Mouse (Mus musculus) limb, embryonic 12.5 days (tissue): ENCODE measurements around the gene Mrap2. TPM values are rescaled to one million over a fixed set of nuclear protein-coding genes. Genes with fewer than 3 reads are reported as not detected.
A peak's percentile ranks its signal among the peaks of the same experiment; 100 is the strongest.
"Not testable (repeated sequence)": the region's sequence is repeated elsewhere in the genome, so short reads cannot be mapped to it uniquely, and the experiment has no call there.

Source experiments
- ATAC-seq: fragments of 200-750 bp; cut with Nextera tagmentation; 2 replicates; pipeline ENCODE4 v1.8.0; 2017; ENCODE audit warnings: low read depth, moderate TSS enrichment; ENCODE audit not compliant: insufficient number of reproducible peaks, insufficient read depth, low FRiP score, low TSS enrichment
- H3K27ac ChIP-seq: fragments of 300-500 bp; sonication (generic); 2 replicates; pipeline ENCODE4 v1.5.1; 2016; ENCODE audit warnings: mild to moderate bottlenecking, moderate library complexity
- H3K27me3 ChIP-seq: fragments of 300-500 bp; sonication (generic); 2 replicates; pipeline ENCODE4 v1.6.1; 2016; ENCODE audit warnings: mild to moderate bottlenecking, moderate library complexity
- H3K36me3 ChIP-seq: fragments of 300-500 bp; sonication (generic); 2 replicates; pipeline ENCODE4 v1.6.1; 2016; ENCODE audit warnings: mild to moderate bottlenecking, moderate library complexity
- H3K4me1 ChIP-seq: fragments of 300-500 bp; sonication (generic); replicated peaks from 2 replicates; pipeline ENCODE4 v1.6.1; 2016
- H3K4me2 ChIP-seq: fragments of 300-500 bp; sonication (generic); 2 replicates; pipeline ENCODE4 v1.6.1; 2016; ENCODE audit warnings: mild to moderate bottlenecking, moderate library complexity
- H3K4me3 ChIP-seq: fragments of 300-500 bp; sonication (generic); replicated peaks from 2 replicates; pipeline ENCODE4 v1.5.1; 2016; ENCODE audit warnings: mild to moderate bottlenecking
- H3K9ac ChIP-seq: fragments of 300-500 bp; sonication (generic); replicated peaks from 2 replicates; pipeline ENCODE4 v1.6.1; 2016; ENCODE audit warnings: mild to moderate bottlenecking, moderate library complexity
- H3K9me3 ChIP-seq: fragments of 300-500 bp; sonication (generic); 2 replicates; pipeline ENCODE4 v1.6.1; 2016; ENCODE audit warnings: mild to moderate bottlenecking, moderate library complexity
- WGBS: fragments of 180-500 bp; shearing (Covaris S2); methylation state at CpG from one replicate; pipeline ENCODE4 v1.1.7; 2016; 5-methylcytosine and 5-hydroxymethylcytosine counted together
- polyA plus RNA-seq: library from polyadenylated mRNA; unstranded; fragments of >200 nt; fragmentation: Nextera tagmentation; extraction: Ambion mirVana; gene quantifications from 2 replicates; pipeline ENCODE4 v1.2.1, GENCODE M21; 2016

Mrap2 gene
- 0.14 and 0.27 TPM in 2 replicates for polyA plus RNA-seq

DNA sequence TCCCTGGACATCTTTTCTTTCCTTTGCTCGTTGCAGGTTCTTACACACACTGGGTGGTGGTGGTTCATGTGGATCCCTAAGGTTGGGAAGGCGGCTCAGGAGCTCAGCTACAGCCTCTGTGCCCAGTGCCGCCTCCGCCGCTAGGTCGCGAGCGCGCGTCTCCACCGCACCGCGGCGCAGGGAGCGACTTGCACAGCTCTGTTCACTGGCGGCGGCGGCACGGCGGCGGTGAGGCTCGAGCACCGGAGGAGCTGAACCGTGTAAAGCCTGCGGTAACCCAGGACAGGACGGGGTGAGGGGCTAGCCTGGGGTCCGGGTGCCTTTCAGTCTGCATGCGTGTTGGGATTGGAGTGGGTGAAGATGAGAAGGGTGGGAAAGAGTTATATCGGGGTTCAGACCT, at the start of gene Mrap2:
TSS of gene Mrap2 (plus strand) at position 201 of the 400 bp plus-strand sequence.
- Histone ChIP-seq H3K9me3 (no peaks in the 10 kb centered on the region), H3K27ac (no peak within 1 kb of the TSS), H3K27me3 (peaks cover 40% of the 10 kb centered on the region), H3K4me2 (peak within 1 kb of the TSS; percentile 63), H3K9ac (peak within 1 kb of the TSS; percentile 31; the same call in 1 of the 2 replicates), H3K4me1 (peaks cover 12% of the 10 kb centered on the region), H3K4me3 (peak within 1 kb of the TSS; percentile 37), H3K36me3 (no peaks in the 10 kb centered on the region)
- 1% methylated on average over 29 of the region's 29 CpGs for WGBS
- ATAC-seq, result peak; percentile 80

DNA sequence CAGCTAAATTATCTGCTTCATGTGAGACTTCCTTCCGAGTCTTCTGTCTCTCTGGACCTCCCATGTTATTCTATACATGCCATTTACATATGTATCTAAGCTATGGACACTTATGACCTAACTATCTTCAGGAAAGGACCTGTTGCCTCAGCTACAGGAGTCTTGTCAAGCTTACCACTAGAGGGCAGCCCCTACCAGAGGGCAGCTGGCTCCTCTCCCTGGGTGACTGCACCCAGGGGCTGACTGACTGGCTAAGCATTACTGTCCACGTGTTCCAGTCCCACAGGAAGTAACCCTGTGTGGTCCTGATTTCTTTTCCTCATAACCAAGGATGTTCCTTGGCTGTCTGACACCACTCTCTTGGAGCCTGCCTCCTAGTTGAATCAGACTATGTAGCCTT, 46.1 kb upstream of the Mrap2 start:
- Histone ChIP-seq H3K27me3 (no peaks in the 10 kb centered on the region), H3K4me2 (no peak overlapping the region), H3K36me3 (no peaks in the 10 kb centered on the region), H3K27ac (no peak overlapping the region), H3K4me1 (no peaks in the 10 kb centered on the region), H3K9ac (no peak overlapping the region), H3K4me3 (no peak overlapping the region), H3K9me3 (no peaks in the 10 kb centered on the region)
- 68% methylated on average over 2 of the region's 2 CpGs for WGBS
- no peak for ATAC-seq

DNA sequence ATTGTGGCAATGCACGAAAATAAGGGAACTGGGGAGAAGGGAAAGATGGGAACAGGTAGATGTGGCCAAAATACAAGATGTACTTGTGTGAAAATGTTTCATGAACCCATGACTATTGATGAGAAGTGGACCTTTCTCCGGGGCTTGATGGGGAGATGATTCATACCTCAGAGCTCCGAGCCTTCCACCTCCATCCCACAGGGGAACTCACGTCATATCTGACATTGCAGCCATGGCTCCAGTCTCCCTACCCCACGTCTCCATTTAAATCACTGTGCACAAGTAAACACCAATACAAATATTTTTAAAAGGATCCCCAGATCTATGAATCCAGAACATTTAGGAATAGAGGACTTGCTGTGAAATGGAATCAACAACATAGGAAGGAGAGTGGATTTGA, 29.1 kb upstream of the Mrap2 start:
- no peaks in the 10 kb centered on the region for H3K27me3 ChIP-seq
- H3K4me2 ChIP-seq, result no peak overlapping the region
- ATAC-seq, result no peak
- H3K9me3 ChIP-seq, result no peaks in the 10 kb centered on the region
- 87% methylated on average over 5 of the region's 5 CpGs for WGBS
- H3K4me1 ChIP-seq, result 0 out of 2 replicates have a peak, but pooled peaks cover 3% of the 10 kb centered on the region
- no peak overlapping the region for H3K27ac ChIP-seq
- no peak overlapping the region for H3K4me3 ChIP-seq
- no peak overlapping the region for H3K9ac ChIP-seq
- no peaks in the 10 kb centered on the region for H3K36me3 ChIP-seq

DNA sequence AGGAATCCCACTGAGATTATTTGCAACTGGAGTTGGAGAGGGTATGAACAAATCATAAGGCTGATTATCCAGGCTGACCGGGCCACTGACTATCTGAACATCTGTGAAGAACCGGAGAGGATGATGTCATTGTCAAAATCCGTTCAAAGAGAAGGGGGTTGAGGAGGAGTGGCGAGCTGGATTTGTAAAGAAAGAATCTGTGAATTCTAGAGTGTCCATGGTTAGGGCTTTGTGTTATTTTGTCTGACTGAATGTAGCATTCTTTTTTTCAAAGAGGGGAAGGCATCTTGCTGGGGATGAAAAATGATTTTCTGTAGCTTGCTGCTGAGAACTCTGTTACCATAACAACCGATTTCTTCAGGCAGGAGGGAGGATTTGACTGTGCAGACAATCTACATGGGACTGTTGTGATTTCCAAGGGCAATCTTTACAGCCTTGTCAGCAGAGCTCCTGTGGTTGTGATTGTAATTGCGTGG, 28.6 kb upstream of the Mrap2 start:
- Histone ChIP-seq H3K4me1 (0 out of 2 replicates have a peak, but pooled peaks cover 3% of the 10 kb centered on the region), H3K27me3 (no peaks in the 10 kb centered on the region), H3K9me3 (no peaks in the 10 kb centered on the region), H3K36me3 (no peaks in the 10 kb centered on the region), H3K4me2 (no peak overlapping the region), H3K9ac (no peak overlapping the region), H3K4me3 (no peak overlapping the region), H3K27ac (no peak overlapping the region)
- no peak for ATAC-seq
- 77% methylated on average over 6 of the region's 6 CpGs for WGBS

DNA sequence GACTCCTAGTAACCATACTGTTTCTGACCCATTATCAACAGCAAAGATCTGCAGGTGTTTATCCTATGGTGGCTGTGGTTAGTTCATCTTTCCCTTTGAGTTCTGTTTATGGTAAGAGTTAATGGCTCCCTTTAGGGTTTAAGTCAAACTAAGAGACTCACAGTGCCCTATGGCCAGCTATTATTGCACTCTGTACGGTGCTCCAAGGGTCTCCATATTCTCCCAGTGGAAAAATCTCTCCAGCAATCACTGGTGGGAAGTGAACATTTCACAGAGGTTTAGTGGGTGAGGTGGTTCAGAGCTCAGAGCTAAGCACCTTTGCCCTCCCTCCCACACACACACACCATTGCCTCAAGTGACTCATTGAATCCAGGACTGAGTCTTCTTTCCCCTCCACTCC, 28.1 kb upstream of the Mrap2 start:
- Histone ChIP-seq H3K36me3 (no peaks in the 10 kb centered on the region), H3K4me3 (no peak overlapping the region), H3K27me3 (no peaks in the 10 kb centered on the region), H3K9ac (no peak overlapping the region), H3K9me3 (no peaks in the 10 kb centered on the region), H3K4me1 (0 out of 2 replicates have a peak, but pooled peaks cover 3% of the 10 kb centered on the region), H3K4me2 (no peak overlapping the region), H3K27ac (no peak overlapping the region)
- 46% methylated on average over 1 of the region's 1 CpGs for WGBS
- ATAC-seq, result no peak

DNA sequence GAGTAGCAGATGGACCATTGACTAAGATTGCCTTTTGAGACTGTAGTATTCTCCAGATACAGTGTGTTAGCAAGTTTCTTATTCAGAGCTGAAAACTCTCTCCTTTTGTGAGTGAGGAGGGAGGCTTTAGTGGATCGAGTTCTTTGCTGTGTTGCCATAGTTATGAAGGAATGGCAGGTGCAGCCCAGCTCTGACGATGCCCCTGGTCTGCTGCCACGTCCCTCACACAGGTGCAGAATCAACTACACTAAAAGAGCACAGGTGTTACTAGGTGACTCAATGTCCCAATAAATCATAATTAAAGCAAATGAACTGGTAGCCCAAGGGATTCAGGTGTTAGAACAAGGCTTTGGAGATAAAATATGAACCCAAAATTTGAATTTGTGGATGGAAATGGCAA, 25.1 kb upstream of the Mrap2 start:
- Histone ChIP-seq H3K4me1 (0 out of 2 replicates have a peak, but pooled peaks cover 3% of the 10 kb centered on the region), H3K4me3 (no peak overlapping the region), H3K27ac (no peak overlapping the region), H3K36me3 (no peaks in the 10 kb centered on the region), H3K9me3 (no peaks in the 10 kb centered on the region), H3K27me3 (no peaks in the 10 kb centered on the region), H3K4me2 (no peak overlapping the region), H3K9ac (no peak overlapping the region)
- no peak for ATAC-seq
- WGBS, result 55% methylated on average over 3 of the region's 3 CpGs

DNA sequence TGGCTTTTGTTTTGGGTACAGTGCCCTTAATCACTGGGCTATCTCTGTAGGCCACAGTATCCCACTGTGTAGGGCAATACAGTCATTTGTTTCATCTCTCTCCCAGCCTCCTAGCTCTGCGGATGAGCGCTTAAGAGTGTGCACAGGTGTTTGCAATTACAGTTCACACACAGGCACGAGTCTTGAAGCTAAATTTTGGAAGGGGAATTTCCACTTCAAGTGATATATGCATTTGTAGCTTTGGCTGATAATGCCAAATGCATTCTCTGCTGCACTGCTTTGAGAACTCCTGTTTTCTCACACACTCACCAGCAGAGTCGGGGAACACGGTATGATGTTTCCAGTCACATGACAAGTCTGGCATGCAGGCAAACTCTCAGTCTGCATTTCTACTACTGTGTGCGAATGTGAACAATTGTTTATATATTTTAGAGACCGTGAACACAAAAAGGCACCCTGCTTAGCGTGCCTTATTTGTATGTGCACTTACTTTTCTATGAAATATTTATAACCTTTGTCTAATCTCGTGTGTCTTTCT, 22.1 kb upstream of the Mrap2 start:
- Histone ChIP-seq H3K4me2 (no peak overlapping the region), H3K9me3 (no peaks in the 10 kb centered on the region), H3K27me3 (no peaks in the 10 kb centered on the region), H3K4me1 (0 out of 2 replicates have a peak, but pooled peaks cover 3% of the 10 kb centered on the region), H3K36me3 (no peaks in the 10 kb centered on the region), H3K4me3 (no peak overlapping the region), H3K9ac (no peak overlapping the region), H3K27ac (no peak overlapping the region)
- 50% methylated on average over 9 of the region's 9 CpGs for WGBS
- ATAC-seq, result no peak

GRCm38 (mm10) chr9:87127046-87127445, 17.1 kb upstream of the Mrap2 start:
- H3K27ac ChIP-seq, ATAC-seq, H3K9ac ChIP-seq, H3K4me1 ChIP-seq, H3K9me3 ChIP-seq, H3K36me3 ChIP-seq, H3K4me3 ChIP-seq, H3K27me3 ChIP-seq, H3K4me2 ChIP-seq: not testable (repeated sequence)
- 84% methylated on average over 6 of the region's 6 CpGs for WGBS

DNA sequence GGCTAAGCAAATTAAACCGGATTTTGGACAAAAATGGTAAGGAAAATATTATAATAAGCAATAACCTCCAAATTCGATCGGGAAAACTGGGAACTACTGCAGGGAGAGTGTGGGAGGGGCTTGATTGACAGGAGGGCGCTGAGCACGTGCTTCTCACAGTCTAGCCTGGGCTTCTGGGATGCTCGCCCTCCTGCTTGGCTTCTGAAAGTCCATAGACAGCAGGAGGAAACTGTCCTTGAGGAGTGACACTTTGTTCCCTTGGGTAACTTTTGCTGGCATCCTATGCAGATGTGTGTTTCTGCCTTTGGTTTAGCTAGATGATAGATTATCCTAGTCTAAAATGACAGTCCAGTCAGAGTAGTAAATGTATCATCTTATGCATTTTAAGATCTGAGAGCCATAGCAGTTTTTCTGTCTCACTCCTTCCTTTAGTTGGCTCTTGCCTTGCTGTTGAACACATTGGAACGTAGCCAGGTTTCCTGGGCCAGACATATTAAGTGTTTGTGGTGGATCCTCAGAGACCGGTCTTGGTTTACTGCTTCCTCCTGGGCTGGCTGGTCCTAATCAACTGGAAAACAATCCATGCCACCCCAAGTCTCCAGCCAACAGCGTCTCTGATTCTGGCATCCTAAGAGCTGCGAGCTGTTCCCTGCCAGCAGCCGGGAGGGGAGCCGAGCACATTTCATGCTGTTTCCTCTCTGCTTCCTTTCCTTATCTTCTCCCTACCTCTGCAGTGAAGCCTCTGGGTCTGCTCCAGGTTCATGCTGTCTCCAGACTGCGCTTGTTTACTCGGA, 8.1 kb upstream of the Mrap2 start:
- ATAC-seq, result no peak
- no peak overlapping the region for H3K4me3 ChIP-seq
- H3K27ac ChIP-seq, result no peak overlapping the region
- 0 out of 2 replicates have a peak overlapping the region, but pooled peaks have one; percentile 10 for H3K4me2 ChIP-seq
- WGBS, result 64% methylated on average over 14 of the region's 14 CpGs
- H3K9me3 ChIP-seq, result 0 out of 2 replicates have a peak, but pooled peaks cover 4% of the 10 kb centered on the region
- no peaks in the 10 kb centered on the region for H3K36me3 ChIP-seq
- H3K9ac ChIP-seq, result no peak overlapping the region
- H3K27me3 ChIP-seq, result no peaks in the 10 kb centered on the region; the same call in 1 of the 2 replicates
- peaks cover 7% of the 10 kb centered on the region for H3K4me1 ChIP-seq

DNA sequence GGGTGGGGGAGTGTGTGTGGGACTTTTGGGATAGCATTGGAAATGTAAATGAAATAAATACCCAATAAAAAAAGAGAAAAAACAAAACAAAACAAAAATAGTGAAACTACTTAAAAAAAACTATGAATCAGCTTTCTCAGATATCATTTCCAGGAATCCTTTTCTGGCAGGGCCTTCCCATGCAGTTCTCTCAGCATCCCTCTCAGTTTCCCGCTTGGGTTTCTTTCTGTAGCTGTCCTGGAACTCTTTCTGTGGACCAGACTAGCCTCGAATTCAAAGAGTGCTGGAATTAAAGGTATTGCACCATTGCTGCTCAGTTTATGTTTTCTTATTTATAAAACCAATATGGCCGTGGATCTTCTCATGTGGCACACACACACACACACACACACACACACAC, 1.0 kb upstream of the Mrap2 start:
- WGBS, result 84% methylated on average over 3 of the region's 3 CpGs
- Histone ChIP-seq H3K4me3 (no peak overlapping the region), H3K27me3 (peaks cover 40% of the 10 kb centered on the region), H3K4me1 (peaks cover 12% of the 10 kb centered on the region), H3K4me2 (no peak overlapping the region), H3K9ac (no peak overlapping the region), H3K36me3 (no peaks in the 10 kb centered on the region), H3K27ac (no peak overlapping the region), H3K9me3 (no peaks in the 10 kb centered on the region)
- ATAC-seq, result no peak

GRCm38 (mm10) chr9:87144532-87144931, 426 bp downstream of the Mrap2 start:
- Histone ChIP-seq H3K4me2 (peak overlapping the region; percentile 63), H3K9ac (peak overlapping the region; percentile 31; the same call in 1 of the 2 replicates), H3K36me3 (no peaks in the 10 kb centered on the region), H3K4me1 (peaks cover 12% of the 10 kb centered on the region), H3K27ac (no peak overlapping the region), H3K9me3 (no peaks in the 10 kb centered on the region), H3K4me3 (peak overlapping the region; percentile 37), H3K27me3 (peaks cover 40% of the 10 kb centered on the region)
- no peak for ATAC-seq
- under 1% methylated on average over 19 of the region's 19 CpGs for WGBS
